Mouse (Mus musculus) frontal cortex, postnatal 14 days (tissue): ENCODE measurements around the gene Tmem63c.

Experiments used
- DNase-seq, 2 experiments: peaks; one replicate each; pipeline ENCODE4 v3.0.0; 2022; ENCODE audit warnings: low spot score in 2 of 2

The Tmem63c gene

GRCm38 (mm10) chr12:87130224-87130623 lies 109.1 kb downstream of the Tmem63c start:
- no peak for DNase-seq

GRCm38 (mm10) chr12:87131181-87131580 lies 110.0 kb downstream of the Tmem63c start:
- DNase-seq = no peak

- DNase-seq = no peak
These were observed 110.5 kb downstream of the Tmem63c start for GRCm38 (mm10) chr12:87131619-87132018.

- no peak for DNase-seq
These were observed 111.1 kb downstream of the Tmem63c start for GRCm38 (mm10) chr12:87132210-87132609.

- DNase-seq = no peak
These were observed 111.6 kb downstream of the Tmem63c start for GRCm38 (mm10) chr12:87132784-87133183.

- no peak for DNase-seq
These were observed 116.5 kb downstream of the Tmem63c start for GRCm38 (mm10) chr12:87137439-87138341.

- DNase-seq = no peak
These were observed 117.2 kb downstream of the Tmem63c start for GRCm38 (mm10) chr12:87138342-87138701.

- no peak for DNase-seq
These were observed 117.6 kb downstream of the Tmem63c start for GRCm38 (mm10) chr12:87138768-87139167.
